ENCODE assay signal across 8 mouse cellular contexts in the genomic region with DNA sequence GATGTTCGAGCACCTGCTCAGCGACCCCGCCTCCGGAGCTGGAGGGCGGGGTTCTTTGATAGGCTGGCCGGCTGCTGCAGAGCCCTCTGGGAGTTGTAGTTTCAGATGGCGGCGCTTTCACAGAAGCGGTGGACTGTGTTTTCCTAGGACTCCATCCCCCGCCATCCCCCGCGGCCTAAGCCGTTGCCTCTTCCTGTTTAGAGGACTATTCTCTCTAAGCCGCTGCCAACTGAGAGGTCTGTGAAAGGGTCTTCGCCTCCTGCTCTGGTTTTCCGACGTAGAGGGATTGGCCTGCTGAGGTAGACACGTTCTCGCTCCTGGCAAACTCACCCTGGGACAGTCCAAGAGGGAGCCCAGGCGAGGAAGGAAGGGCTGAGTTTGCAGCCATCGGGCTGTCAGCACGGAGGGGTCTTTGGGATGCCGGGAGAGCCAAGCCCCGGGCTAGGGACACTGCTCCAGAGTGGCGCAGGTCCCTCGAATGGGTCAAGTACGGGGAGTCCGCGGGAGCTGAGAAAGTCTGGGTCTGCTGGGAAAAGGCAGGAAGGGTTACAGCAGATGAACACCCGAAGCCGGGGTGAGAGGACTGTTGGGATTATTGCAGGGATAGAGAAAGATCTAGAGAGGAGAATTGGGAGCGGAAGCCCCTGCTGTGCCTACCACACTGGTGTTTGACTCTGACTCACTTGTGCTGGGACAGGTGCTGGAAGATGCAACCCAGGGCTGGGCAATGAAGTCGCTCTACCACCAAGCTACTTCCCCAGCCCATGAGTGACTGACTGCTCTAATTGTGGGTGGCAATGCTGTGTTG. TPM values are rescaled to one million over a fixed set of nuclear protein-coding genes. Genes with fewer than 3 reads are reported as not detected.
DNase-seq lines count a peak whose midpoint lies in the region; ATAC-seq lines count a peak whose summit lies in the region.

TSS of gene Slc38a9 (plus strand) at position 178 of the 808 bp plus-strand sequence.

- intact Hi-C loops in gastrocnemius, postnatal 14 days (cut with DNase I; ENCODE audit: low total_unique reads): no loop called here
- intact Hi-C loops in left cerebral cortex, postnatal 10 days (cut with DNase I): no loop called here

- peak; percentile 87 for DNase-seq in adipocyte (ENCODE audit: low spot score)
- DNase-seq in embryo, embryonic 10 days (ENCODE audit: low spot score): peak; percentile 91
- DNase-seq in gastrocnemius, postnatal 14 days: peak; percentile 91
- DNase-seq in left cerebral cortex, postnatal 10 days (ENCODE audit: extremely low spot score in 1 of 2, low spot score in 2 of 2): peak; percentile 93 to 95
- DNase-seq in right cerebral cortex, postnatal 25 days: peak; percentile 92
- DNase-seq in urinary bladder, postnatal 4 days (ENCODE audit: low spot score in 2 of 2): peak; percentile 85 to 89

- ATAC-seq in inflammation-experienced regulatory T-cells, adult 6 months: peak; percentile 99
- ATAC-seq in megakaryocyte-erythroid progenitor cell, adult 5-6 weeks (replicated peaks; ENCODE audit: low FRiP score, low TSS enrichment, poor library complexity, severe bottlenecking): peak; percentile 97

RNA-seq across cellular contexts. Expression of gene Slc38a9, which starts in this region (rescaled TPM):
- total RNA-seq in gastrocnemius, postnatal 14 days (2021): 1 to 10 TPM; 4.1 to 6.2 TPM
- polyA plus RNA-seq in inflammation-experienced regulatory T-cells, adult 6 months (2017; shearing (Covaris generic)): 10 to 100 TPM; 21.8 to 39.6 (median 34.2) TPM
- total RNA-seq in left cerebral cortex, postnatal 10 days (2021): 10 to 100 TPM; 16.3 to 18.8 TPM
- total RNA-seq in megakaryocyte-erythroid progenitor cell, adult 5-6 weeks (2014; fragmentation: Nextera tagmentation): 122 and 153 TPM in 2 replicates
- total RNA-seq in megakaryocyte-erythroid progenitor cell, adult 5-6 weeks (2017): 33.5 and 44.5 TPM in 2 replicates

Comparison
In these comparisons a context has a peak if more than half of its experiments do, and no peak if none do; other contexts are left out.
1. Peak in every context shown above with its lines: DNase-seq and ATAC-seq.